Mouse (Mus musculus) heart, postnatal 10 days (tissue): Measurements from ENCODE around the gene Slit3. TPM values are rescaled to one million over a fixed set of nuclear protein-coding genes. Genes with fewer than 3 reads are reported as not detected.
A peak's percentile ranks its signal among the peaks of the same experiment; 100 is the strongest.

ENCODE experiments used
- DNase-seq, 2 experiments: peaks; one replicate each; pipeline ENCODE4 v3.0.0; 2021
- intact Hi-C: fragments of 180-260 bp; cut with DNase I; formaldehyde crosslinking; loops from one replicate; pipeline ENCODE4 v1.15.1; 2025
- total RNA-seq, 2 experiments: library from RNA; stranded (reverse); gene quantifications; 2 replicates each; pipeline ENCODE4 v1.2.3; 2021

Gene Slit3
- total RNA-seq, 2 experiments from 2014 or later, result 16.2 to 20.4 TPM

GRCm38 (mm10) chr11:35262289-35262941, 141.4 kb downstream of the Slit3 start:
- intact Hi-C loops, result no loop called here
- DNase-seq, result no peak

GRCm38 (mm10) chr11:35264749-35265148, 143.7 kb downstream of the Slit3 start:
- intact Hi-C loops, result no loop called here
- no peak for DNase-seq

GRCm38 (mm10) chr11:35270396-35270795, 149.4 kb downstream of the Slit3 start:
- intact Hi-C loops, result no loop called here
- no peak for DNase-seq

- DNase-seq, result no peak
- intact Hi-C loops, result no loop called here
Measured at GRCm38 (mm10) chr11:35273416-35273815, 152.4 kb downstream of the Slit3 start.

- DNase-seq, result no peak
- intact Hi-C loops, result no loop called here
Measured at GRCm38 (mm10) chr11:35274036-35274435, 153.0 kb downstream of the Slit3 start.

DNA sequence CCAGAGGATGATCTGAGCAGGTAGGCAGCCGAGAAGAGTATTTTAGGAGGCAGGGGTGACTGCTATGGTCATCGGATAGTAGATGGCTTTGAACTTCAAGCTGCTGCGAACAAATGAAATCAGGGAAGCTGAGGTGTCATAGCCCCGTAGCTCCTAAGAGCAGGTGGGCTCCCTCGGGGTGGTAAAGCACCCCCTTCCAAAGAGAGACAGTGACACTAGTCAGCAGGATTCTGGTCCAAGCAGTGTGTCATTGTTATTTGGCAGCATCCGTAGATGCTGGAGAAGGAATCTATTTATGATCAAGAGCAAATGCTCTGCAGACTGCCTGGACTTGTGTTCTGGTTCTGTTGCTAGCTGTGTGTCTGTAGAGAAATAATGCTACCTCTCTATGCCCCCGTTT, 154.3 kb downstream of the Slit3 start:
- intact Hi-C loops, result no loop called here

DNA sequence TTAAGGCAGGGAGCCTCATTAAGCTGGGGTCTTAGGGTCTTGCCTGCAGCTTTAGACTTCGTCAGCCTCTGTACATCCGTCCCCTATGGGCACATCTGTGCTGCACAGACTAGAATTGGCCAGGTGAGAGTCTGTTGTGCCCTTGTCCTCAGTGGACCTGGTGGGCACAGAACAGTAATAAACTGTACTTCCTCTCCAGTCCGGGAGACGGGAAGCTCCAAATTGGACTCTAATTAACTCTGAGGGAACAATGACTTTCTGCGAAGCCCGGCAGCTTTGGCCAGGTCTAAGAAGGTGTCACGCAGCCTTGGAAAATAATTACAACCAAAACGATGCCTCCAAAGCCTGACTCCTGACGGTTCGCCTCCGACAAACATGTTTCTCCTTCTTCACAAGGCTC, 155.0 kb downstream of the Slit3 start:
- intact Hi-C loops, result no loop called here
- DNase-seq, result no peak

More for the DNA sequence above, 154.3 kb downstream of the Slit3 start:
- no peak for DNase-seq

- intact Hi-C loops, result no loop called here
- peak; percentile 62 to 63 for DNase-seq
Measured at GRCm38 (mm10) chr11:35278128-35278769, 157.2 kb downstream of the Slit3 start.

DNA sequence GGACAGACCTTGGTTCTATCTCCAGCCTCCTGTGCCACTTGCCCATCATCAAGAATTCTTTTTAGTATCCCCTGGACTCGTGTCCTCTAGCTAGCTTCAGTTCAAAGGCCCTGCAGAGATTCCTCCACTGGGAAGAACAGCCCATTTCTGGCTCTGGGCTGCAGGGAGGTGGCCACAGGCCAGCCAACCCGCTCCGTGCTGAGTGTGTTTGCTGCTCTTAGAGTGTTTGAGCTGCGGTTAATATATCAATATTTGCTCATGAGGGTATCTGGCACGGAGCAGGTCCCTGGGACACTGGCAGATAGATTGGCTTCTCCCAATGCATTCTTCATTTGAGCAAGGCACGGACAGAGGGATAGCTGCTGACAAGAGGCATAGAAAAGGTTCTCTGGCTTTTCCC, 159.8 kb downstream of the Slit3 start:
- no peak for DNase-seq

DNA sequence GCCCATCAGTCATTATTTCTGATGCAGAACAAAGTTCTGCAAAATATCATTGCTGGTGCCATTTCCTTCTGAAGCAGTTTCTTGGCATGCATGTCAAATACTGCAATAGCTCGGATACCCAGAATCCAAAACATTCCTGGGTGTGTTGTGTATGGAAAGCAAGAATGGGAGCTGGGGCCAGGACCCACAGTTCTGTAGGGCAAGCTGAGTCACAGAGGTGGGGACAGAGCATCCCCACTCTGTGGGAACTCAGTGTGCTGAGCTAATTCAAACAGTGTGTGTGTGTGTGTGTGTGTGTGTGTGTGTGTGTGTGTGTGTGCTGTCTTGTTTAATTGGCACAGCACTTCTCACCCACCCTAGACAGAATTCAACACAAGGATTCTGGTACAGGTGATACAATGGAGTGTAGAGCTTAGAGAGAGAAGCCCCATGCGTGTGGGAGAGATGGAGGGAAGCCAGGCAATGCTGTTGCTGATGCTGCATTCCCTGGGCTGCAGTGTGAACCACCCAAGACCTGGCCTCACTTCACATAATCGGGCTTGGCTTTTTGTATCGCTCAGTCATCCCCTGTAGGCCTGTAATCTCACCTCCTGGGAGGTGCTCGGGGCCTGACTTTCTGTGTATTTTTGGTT, 161.1 kb downstream of the Slit3 start:
- intact Hi-C loops, result no loop called here
- no peak for DNase-seq

More for the DNA sequence above, 159.8 kb downstream of the Slit3 start:
- intact Hi-C loops, result no loop called here

DNA sequence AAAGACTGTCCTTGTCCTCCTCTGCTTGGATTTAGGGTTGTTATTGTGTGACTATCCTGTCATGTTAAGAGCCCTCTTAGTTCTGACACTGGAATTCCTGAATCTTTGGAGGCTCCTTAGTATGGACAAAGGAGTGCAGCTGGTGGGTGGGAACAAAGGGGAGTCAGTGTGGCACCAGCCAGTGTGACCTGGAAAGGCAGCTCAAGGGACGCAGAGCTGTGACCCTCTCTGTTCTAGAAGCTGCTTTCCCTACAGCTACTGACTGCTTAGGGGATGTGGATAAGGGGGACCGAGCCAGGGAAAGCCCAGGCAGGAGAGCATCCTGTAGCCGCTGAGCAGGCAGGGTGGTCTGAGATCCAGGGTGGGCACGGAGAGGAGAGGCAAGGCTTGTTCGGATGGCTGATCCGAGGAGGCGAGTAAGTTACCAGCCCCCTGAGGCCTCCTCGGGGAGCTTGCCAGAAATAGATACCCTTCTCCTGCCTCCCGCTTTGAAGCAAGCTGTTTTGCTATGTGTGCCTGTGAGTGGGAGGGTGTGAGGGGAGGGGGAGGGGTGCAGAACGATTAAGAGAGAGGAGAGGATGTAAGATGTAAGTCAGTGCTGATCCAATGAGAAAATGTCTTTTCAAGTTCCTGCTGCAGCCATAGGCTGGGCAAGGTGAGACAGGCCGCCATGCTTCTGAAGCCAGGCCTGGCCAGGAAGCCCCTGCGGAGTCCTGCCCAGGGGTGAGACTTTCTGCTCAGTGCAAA, 162.0 kb downstream of the Slit3 start:
- DNase-seq, result no peak
- intact Hi-C loops, result no loop called here

- intact Hi-C loops, result no loop called here
Measured at GRCm38 (mm10) chr11:35283767-35284166, 162.7 kb downstream of the Slit3 start.

DNA sequence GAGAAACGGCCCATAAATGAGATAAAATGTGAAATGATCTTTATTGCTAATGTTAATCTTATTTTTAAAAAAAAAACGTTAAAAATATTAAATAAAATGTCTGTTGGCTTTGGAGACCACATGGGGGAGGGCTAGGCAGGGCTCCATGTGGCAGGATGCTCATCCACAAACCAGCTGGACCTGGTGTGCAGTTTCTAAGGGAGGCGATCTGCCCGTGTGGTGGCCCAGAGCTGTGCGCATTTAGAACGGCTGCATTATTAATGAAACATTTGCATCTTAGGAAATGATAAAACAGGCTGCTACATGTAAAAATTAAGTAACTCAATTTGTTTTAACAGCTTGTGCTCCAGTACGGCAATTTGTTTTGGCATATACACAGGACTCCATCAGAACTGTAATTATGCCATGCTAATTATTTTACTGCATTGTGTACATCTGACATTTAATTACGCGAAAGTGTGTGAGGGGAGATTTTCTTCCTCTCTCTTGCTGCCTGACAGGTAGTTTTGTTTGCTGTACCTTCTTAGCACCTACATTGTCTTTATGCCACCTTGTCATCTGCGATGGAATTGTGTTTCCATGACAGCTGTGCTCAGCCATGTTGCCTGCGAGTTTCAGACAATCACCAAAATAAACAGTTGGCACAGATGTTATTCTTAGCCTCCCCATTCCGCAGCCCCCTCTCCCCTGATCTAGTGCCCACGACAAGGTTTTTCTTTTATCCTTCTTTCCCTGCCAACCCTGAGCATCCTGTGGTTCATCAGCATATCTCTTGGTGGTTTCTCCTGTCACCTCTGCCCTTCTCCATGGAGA, 165.8 kb downstream of the Slit3 start:
- no peak for DNase-seq
- intact Hi-C loops, result no loop called here

More at GRCm38 (mm10) chr11:35283767-35284166, 162.7 kb downstream of the Slit3 start:
- peak; percentile 59 to 63 for DNase-seq

DNA sequence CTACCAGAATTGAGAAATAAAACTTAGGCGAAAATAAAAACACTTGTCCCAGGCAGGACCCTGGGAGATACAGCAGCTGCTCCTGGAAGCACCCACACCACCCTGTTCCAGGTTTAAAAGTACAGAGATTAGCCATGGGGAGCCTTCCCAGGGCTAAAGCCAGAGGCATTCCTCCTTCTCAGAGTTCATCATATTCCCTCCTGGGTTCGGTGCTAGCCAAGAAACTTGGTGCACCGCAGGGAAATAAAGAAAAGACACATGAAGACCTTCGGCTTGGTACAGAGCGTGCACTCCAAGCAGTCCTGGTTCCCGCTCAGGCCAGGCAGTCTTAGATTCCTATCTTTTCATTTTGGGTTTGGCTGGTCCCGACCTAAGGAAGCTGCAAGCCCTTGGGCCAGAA, 167.0 kb downstream of the Slit3 start:
- intact Hi-C loops, result no loop called here

GRCm38 (mm10) chr11:35288761-35289278, 167.8 kb downstream of the Slit3 start:
- intact Hi-C loops, result no loop called here
- no peak for DNase-seq

More for the DNA sequence above, 167.0 kb downstream of the Slit3 start:
- DNase-seq, result no peak

GRCm38 (mm10) chr11:35292228-35292747, 171.3 kb downstream of the Slit3 start:
- DNase-seq, result no peak
- intact Hi-C loops, result no loop called here

DNA sequence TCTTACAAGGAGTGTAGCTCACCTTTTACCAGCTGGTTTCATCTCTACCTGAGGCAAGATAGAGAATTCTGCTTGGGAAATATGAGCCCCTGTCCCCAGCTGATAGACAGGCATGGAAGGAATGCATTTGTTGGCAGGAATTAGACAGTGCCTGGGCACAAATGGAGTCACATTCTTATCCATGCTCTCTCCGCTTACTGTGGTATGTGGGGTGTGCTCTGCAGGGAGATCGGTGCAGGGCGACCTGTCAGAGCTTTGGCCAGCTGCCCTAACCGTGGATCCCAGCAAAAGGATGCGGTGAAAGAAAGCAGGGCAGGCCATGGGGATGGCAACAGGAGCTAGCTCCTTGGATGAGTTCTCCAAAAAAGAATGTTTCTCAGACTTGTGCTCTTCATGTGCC, 172.2 kb downstream of the Slit3 start:
- intact Hi-C loops, result no loop called here
- DNase-seq, result peak; percentile 77 to 78

DNA sequence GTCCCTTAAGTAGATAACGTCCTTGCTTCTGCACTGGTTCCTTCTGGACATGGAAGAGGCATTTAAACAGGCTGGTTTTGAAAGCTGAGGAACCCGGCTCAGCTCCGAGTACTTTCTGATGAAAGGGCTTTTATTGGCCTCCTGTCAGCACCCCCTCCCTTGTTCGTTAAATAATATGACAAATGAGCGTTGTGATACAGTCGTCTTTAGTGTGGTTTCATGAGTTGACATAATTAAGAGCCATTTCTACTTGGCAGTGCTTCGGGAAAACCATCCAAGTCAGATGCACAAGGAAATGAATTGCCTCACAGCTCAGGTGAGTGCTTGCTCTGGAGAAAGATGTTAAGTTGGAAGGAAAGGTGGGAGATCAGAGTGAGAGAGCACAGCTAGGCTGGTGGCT, 173.6 kb downstream of the Slit3 start:
- intact Hi-C loops, result no loop called here

DNA sequence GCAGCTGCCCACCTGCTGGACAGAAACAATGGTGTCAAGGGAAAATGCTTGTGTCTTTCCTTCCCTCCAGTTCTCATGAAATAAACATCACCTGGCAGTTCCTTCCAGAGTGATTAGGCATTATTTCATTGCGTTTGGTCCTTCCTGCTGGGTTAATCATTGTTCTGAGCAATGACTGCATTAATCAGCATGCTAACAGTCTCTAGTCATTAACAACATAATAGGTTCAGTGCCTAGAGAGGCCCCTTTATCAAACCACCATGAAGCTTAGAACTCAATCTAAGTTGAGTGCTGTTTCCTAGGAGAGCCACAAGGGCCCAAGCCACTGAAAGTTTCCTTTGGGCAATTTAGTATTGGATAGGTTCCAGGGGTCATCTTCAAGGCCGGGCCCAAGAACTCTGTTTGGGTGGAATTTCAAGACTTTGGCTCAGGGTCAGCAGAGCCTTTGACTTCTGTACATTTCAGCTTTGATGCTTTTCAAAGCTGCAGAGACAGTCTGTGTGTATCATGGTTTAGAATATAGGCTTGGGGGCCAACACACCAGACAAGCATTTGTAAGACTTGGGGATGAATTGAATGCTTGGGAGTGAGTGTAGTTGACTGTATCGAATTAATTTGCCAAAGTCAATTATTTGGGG, 174.3 kb downstream of the Slit3 start:
- intact Hi-C loops, result no loop called here
- DNase-seq, result no peak

More for the DNA sequence above, 173.6 kb downstream of the Slit3 start:
- DNase-seq, result no peak
